Mouse (Mus musculus) retina, embryonic 14.5 days (tissue): ENCODE measurements at regions not wholly inside any gene's neighbourhood (a gene's known extent, or its start where the extent isn't known, plus 50 kb on each side); places are given as distances from the start of the nearest gene placed in this dataset.

Source experiments
- DNase-seq: peaks from one replicate; pipeline ENCODE4 v3.0.0-alpha.2; 2015; ENCODE audit warnings: low spot score

DNA sequence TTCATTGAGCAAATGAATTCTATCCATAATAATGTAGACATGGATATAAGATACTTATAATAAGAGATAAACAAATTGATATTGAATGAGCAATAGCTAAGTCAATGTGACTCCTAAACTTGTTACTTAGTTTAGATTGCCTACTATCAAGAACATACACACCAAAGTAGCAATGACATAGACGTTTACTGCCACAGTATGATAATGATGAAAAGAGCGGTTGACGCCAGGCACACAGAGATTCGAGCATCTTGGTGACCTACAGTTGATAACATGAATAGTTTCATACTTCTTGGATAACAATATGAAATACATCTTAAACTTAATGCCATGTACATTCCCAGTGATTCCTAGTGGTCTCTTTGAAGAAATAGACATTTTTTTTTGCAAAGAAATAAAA is 55.9 kb upstream of the Tbc1d2b start:
- no peak for DNase-seq
